Mouse (Mus musculus) lung, embryonic 14.5 days (tissue): ENCODE results near the gene Cacng2. TPM values are rescaled to one million over a fixed set of nuclear protein-coding genes. Genes with fewer than 3 reads are reported as not detected.

Experiments used
- ATAC-seq: fragments of 200-750 bp; cut with Nextera tagmentation; 2 replicates; pipeline ENCODE4 v1.8.0; 2017; ENCODE audit warnings: mild to moderate bottlenecking, moderate TSS enrichment, moderate library complexity; ENCODE audit not compliant: insufficient read depth
- DNase-seq: peaks from one replicate; pipeline ENCODE4 v3.0.0-alpha.2; 2015
- H3K27ac ChIP-seq: fragments of 300-500 bp; sonication (generic); 2 replicates; pipeline ENCODE4 v1.5.1; 2014; ENCODE audit warnings: low read depth, mild to moderate bottlenecking, moderate library complexity
- H3K27me3 ChIP-seq: fragments of 300-500 bp; sonication (generic); 2 replicates; pipeline ENCODE4 v1.6.1; 2014; ENCODE audit warnings: low read length, control low read depth; ENCODE audit not compliant: insufficient read depth
- H3K36me3 ChIP-seq: fragments of 300-500 bp; sonication (generic); 2 replicates; pipeline ENCODE4 v1.6.1; 2014; ENCODE audit warnings: control low read depth; ENCODE audit not compliant: insufficient read depth
- H3K4me1 ChIP-seq: fragments of 300-500 bp; sonication (generic); 2 replicates; pipeline ENCODE4 v1.6.1; 2014; ENCODE audit warnings: antibody characterized with exemption, control low read depth; ENCODE audit not compliant: insufficient read depth
- H3K4me2 ChIP-seq: fragments of 300-500 bp; sonication (generic); 2 replicates; pipeline ENCODE4 v1.6.1; 2014; ENCODE audit warnings: mild to moderate bottlenecking
- H3K4me3 ChIP-seq: fragments of 300-500 bp; sonication (generic); 2 replicates; pipeline ENCODE4 v1.5.1; 2014; ENCODE audit warnings: low read depth, low read length
- H3K9ac ChIP-seq: fragments of 300-500 bp; sonication (generic); 2 replicates; pipeline ENCODE4 v1.6.1; 2014
- H3K9me3 ChIP-seq: fragments of 300-500 bp; sonication (generic); 2 replicates; pipeline ENCODE4 v1.6.1; 2016; ENCODE audit warnings: low read depth, low read length, control low read depth
- CTCF ChIP-seq: IDR thresholded peaks from 2 replicates; pipeline ENCODE4 v1.5.1; 2016; ENCODE audit warnings: antibody characterized with exemption, low read depth
- WGBS: fragments of 180-500 bp; shearing (Covaris S2); extraction: QIAGEN DNeasy Blood & Tissue Kit; methylation state at CpG from one replicate; pipeline ENCODE4 v1.1.7; 2014; 5-methylcytosine and 5-hydroxymethylcytosine counted together
- polyA plus RNA-seq: library from polyadenylated mRNA; unstranded; fragments of >200 nt; fragmentation: Nextera tagmentation; extraction: Ambion mirVana; gene quantifications from 2 replicates; pipeline ENCODE4 v1.2.1, GENCODE M21; 2014

The Cacng2 gene
- polyA plus RNA-seq, 1 experiment from 2014 or later: not detected

DNA sequence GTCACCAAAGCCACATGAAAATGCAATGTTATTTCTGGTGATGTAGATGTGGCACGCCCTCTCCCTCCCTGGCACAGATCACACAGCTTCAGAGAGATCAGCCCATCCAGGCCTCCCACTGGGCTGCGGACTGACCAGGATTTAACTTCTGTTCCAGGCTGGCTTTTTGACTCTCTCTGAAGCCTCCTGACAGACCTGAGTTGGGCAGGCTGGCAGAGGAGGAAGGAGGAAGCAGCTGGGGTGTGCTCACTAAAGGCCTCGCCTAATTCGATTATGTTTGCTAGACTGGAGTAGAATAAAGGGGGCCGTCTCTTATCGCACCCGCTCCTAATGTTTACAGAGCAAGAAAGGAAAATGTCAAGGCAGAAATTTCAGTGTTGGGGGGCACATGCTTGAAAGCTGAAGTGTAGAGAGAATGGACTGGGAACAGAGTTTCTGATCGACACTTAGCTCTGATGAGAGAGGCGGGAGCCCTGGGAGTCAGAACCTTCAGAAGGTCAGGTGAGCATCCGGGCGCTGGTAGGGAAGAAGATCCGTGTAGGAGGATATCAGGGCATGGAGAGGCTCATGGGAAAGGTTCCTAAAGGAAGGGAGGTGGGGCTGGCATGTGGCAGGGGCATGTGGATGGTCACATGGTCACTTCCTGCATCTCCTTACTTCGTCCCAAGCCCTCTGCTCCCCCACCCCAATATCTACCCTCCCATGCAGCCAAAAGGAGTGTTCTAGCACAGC, 36.8 kb downstream of the Cacng2 start:
- no peaks in the 10 kb centered on the region for H3K27me3 ChIP-seq
- no peak for ATAC-seq
- no peak overlapping the region for H3K27ac ChIP-seq
- no peak for DNase-seq
- no peaks in the 10 kb centered on the region for H3K36me3 ChIP-seq
- H3K9ac ChIP-seq: no peak overlapping the region
- no peak overlapping the region for H3K4me3 ChIP-seq
- WGBS: 58% methylated on average over 13 of the region's 13 CpGs
- TF ChIP-seq CTCF: no peak
- no peak overlapping the region for H3K4me2 ChIP-seq
- H3K4me1 ChIP-seq: no peaks in the 10 kb centered on the region
- H3K9me3 ChIP-seq: no peaks in the 10 kb centered on the region

DNA sequence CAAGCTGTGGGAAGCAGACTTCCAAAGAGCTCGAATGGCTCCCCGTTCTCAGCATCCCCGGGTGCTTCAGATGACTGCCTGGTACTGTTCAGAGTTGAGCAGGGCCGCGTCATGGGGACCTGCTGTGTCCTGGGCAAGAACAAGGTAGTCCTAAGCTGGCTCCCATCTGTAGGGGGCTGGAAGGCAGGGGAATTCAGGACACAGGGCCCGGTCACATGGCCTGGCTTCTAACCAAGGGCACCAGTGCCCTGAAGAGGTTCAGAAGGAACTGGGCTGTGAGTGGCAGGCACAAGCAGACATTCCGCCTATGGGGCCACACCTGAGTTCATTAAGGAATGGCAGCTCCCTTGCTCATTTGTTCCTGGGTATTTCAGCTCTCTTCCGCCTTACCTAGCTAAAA, 37.7 kb downstream of the Cacng2 start:
- 52% methylated on average over 8 of the region's 8 CpGs for WGBS
- ATAC-seq (no peak), DNase-seq (no peak)
- H3K4me3 ChIP-seq: no peak overlapping the region
- no peak overlapping the region for H3K9ac ChIP-seq
- no peak overlapping the region for H3K4me2 ChIP-seq
- H3K36me3 ChIP-seq: no peaks in the 10 kb centered on the region
- no peak overlapping the region for H3K27ac ChIP-seq
- no peak for TF ChIP-seq CTCF
- H3K27me3 ChIP-seq: no peaks in the 10 kb centered on the region
- H3K9me3 ChIP-seq: no peaks in the 10 kb centered on the region
- no peaks in the 10 kb centered on the region for H3K4me1 ChIP-seq

DNA sequence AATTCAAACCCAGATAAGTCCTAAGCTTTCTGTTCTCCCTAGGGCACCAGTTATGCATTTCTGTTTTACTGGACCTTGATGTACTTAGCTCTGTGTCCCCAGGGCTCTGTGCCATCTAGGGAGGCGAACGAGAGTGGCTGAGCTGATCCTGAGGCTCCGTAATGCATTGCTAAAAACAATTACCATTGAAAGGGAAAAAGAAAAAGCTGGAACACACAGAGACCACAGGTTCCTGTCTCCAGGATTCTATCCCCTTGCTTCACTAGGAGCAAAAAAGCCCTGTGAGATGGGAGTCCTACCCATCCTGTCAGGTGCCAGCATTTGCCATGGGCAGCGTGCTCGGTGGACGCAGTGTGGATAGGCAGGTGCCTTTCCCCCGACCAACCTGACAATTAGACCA, 38.4 kb downstream of the Cacng2 start:
- H3K27me3 ChIP-seq: no peaks in the 10 kb centered on the region
- no peak overlapping the region for H3K4me3 ChIP-seq
- H3K36me3 ChIP-seq: no peaks in the 10 kb centered on the region
- ATAC-seq: no peak
- no peak overlapping the region for H3K9ac ChIP-seq
- DNase-seq: no peak
- WGBS: 91% methylated on average over 7 of the region's 7 CpGs
- H3K27ac ChIP-seq: no peak overlapping the region
- H3K9me3 ChIP-seq: no peaks in the 10 kb centered on the region
- no peaks in the 10 kb centered on the region for H3K4me1 ChIP-seq
- no peak overlapping the region for H3K4me2 ChIP-seq
- TF ChIP-seq CTCF: no peak

DNA sequence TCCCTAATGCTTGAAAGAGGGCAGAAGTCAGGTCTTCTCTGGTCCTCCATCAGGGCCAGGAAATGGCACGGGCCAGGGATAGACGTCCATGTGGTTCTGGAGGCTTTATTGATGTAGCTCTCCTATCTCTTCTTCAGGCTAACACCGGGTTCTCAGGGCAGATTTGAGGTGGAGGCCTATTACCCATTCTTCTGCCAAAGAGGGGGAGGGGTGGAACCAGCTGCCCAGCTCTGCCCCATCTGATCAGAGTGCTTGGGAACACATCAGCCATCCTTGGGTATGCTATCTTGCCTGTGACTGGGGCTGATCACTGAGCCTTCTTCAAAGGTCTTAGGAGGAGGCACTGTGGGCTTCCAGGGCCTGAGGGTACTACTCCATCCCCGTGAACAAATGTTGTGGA, 39.5 kb downstream of the Cacng2 start:
- no peak overlapping the region for H3K27ac ChIP-seq
- no peak for ATAC-seq
- no peak for TF ChIP-seq CTCF
- no peak for DNase-seq
- H3K4me1 ChIP-seq: no peaks in the 10 kb centered on the region
- no peak overlapping the region for H3K4me2 ChIP-seq
- H3K9ac ChIP-seq: no peak overlapping the region
- no peak overlapping the region for H3K4me3 ChIP-seq
- H3K27me3 ChIP-seq: no peaks in the 10 kb centered on the region
- WGBS: 71% methylated on average over 4 of the region's 4 CpGs
- H3K36me3 ChIP-seq: no peaks in the 10 kb centered on the region
- H3K9me3 ChIP-seq: no peaks in the 10 kb centered on the region

GRCm38 (mm10) chr15:78078776-78079628, 40.8 kb downstream of the Cacng2 start:
- WGBS: 67% methylated on average over 15 of the region's 15 CpGs
- H3K4me1 ChIP-seq: no peaks in the 10 kb centered on the region
- H3K4me2 ChIP-seq: no peak overlapping the region
- ATAC-seq (no peak), DNase-seq (no peak)
- no peak overlapping the region for H3K9ac ChIP-seq
- no peak for TF ChIP-seq CTCF
- H3K9me3 ChIP-seq: no peaks in the 10 kb centered on the region
- H3K27me3 ChIP-seq: no peaks in the 10 kb centered on the region
- H3K36me3 ChIP-seq: no peaks in the 10 kb centered on the region
- H3K4me3 ChIP-seq: no peak overlapping the region
- H3K27ac ChIP-seq: no peak overlapping the region

DNA sequence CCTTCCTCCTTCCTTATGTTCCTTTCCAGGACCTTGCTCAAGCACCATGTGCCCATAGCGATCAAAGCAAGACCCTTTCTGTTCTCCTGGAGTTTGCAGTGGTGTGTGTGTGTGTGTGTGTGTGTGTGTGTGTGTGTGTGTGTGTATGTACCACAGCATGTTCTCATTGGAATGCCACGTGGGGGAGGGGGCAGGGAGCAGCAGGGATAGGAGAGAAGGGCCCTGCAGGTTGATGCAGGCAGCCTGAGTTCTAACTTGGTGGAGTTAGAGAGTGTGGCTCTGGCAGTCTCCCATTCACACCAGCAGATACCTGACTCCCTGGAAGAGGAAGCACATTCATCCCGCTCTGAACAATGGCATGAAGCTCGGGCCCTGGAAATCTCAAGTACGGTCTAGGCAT, 41.6 kb downstream of the Cacng2 start:
- Histone ChIP-seq H3K9ac (no peak overlapping the region), H3K4me3 (no peak overlapping the region), H3K4me1 (no peaks in the 10 kb centered on the region), H3K27ac (no peak overlapping the region), H3K9me3 (no peaks in the 10 kb centered on the region), H3K27me3 (no peaks in the 10 kb centered on the region), H3K4me2 (no peak overlapping the region), H3K36me3 (no peaks in the 10 kb centered on the region)
- ATAC-seq (no peak), DNase-seq (no peak)
- WGBS: 63% methylated on average over 5 of the region's 5 CpGs
- no peak for TF ChIP-seq CTCF

DNA sequence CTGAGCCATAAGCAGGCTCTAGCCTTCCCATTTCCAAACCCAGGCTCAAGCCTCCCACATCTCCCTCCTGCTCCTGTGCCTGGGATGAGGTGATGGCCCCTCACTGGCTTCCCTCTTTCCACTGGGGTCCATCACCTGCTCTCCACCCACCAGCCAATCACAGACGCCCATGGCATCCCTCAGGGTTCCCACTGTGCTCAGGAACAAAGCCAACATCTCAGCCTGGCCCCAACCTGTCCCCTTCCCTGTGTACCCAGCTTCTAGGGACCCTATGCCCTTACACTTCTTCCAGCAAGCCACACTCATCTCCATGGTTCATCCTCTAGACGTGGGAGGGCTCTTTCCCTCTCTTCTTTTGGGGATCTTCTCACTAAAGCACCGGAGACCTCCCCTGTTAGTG, 43.9 kb downstream of the Cacng2 start:
- Histone ChIP-seq H3K36me3 (no peaks in the 10 kb centered on the region), H3K4me2 (no peak overlapping the region), H3K9ac (no peak overlapping the region), H3K4me1 (no peaks in the 10 kb centered on the region), H3K4me3 (no peak overlapping the region), H3K27me3 (no peaks in the 10 kb centered on the region), H3K9me3 (no peaks in the 10 kb centered on the region), H3K27ac (no peak overlapping the region)
- WGBS: 36% methylated on average over 3 of the region's 3 CpGs
- no peak for DNase-seq
- no peak for ATAC-seq
- no peak for TF ChIP-seq CTCF
